Mouse (Mus musculus) limb, embryonic 10.5 days (tissue): ENCODE measurements around the gene March11. TPM values are rescaled to one million over a fixed set of nuclear protein-coding genes. Genes with fewer than 3 reads are reported as not detected.

ENCODE experiments used
- DNase-seq: peaks from one replicate; pipeline ENCODE4 v3.0.0-alpha.2; 2017; ENCODE audit warnings: low spot score
- H3K27ac ChIP-seq: fragments of 300-500 bp; sonication (generic); 2 replicates; pipeline ENCODE4 v1.5.1; 2016; ENCODE audit warnings: mild to moderate bottlenecking
- H3K27me3 ChIP-seq: fragments of 300-500 bp; sonication (generic); 2 replicates; pipeline ENCODE4 v1.6.1; 2016; ENCODE audit warnings: low read depth, mild to moderate bottlenecking; ENCODE audit not compliant: poor library complexity, severe bottlenecking
- H3K36me3 ChIP-seq: fragments of 300-500 bp; sonication (generic); 2 replicates; pipeline ENCODE4 v1.6.1; 2016; ENCODE audit warnings: mild to moderate bottlenecking, moderate library complexity
- H3K4me1 ChIP-seq: fragments of 300-500 bp; sonication (generic); 2 replicates; pipeline ENCODE4 v1.6.1; 2016
- H3K4me3 ChIP-seq: fragments of 300-500 bp; sonication (generic); 2 replicates; pipeline ENCODE4 v1.5.1; 2016; ENCODE audit warnings: mild to moderate bottlenecking, moderate library complexity
- H3K9me3 ChIP-seq: fragments of 300-500 bp; sonication (generic); replicated peaks from 2 replicates; pipeline ENCODE4 v1.6.1; 2016; ENCODE audit warnings: mild to moderate bottlenecking
- WGBS: fragments of 180-500 bp; shearing (Covaris S2); methylation state at CpG from one replicate; pipeline ENCODE4 v1.1.7; 2016; 5-methylcytosine and 5-hydroxymethylcytosine counted together
- polyA plus RNA-seq: library from polyadenylated mRNA; unstranded; fragments of >200 nt; fragmentation: Nextera tagmentation; extraction: Ambion mirVana; gene quantifications from 2 replicates; pipeline ENCODE4 v1.2.1, GENCODE M21; 2016

Gene March11
- polyA plus RNA-seq, 1 experiment from 2014 or later: 0.24 TPM

DNA sequence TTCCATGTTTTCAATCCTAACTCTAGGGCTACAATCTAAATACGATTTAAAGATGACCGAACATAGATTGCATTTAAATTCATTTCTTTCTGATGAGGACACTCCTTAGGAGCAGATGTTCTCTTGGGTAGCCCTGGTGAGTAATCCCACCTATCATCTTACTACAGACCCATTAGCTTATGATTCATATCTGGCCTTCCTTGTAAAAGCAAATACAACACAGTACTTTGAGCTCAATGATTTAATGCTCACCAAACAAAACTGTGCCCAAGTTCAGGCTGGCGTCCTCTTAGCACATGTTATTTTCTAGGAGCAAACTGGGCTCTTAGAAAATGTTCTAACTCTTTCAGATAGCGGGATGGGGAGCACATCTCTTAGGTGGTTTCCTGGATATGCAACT, 70.0 kb downstream of the March11 start:
- no peaks in the 10 kb centered on the region for H3K4me1 ChIP-seq
- WGBS: 89% methylated on average over 4 of the region's 4 CpGs
- DNase-seq: no peak
- H3K27me3 ChIP-seq: no peaks in the 10 kb centered on the region
- H3K9me3 ChIP-seq: no peaks in the 10 kb centered on the region
- no peak overlapping the region for H3K4me3 ChIP-seq
- no peak overlapping the region for H3K27ac ChIP-seq
- no peaks in the 10 kb centered on the region for H3K36me3 ChIP-seq

DNA sequence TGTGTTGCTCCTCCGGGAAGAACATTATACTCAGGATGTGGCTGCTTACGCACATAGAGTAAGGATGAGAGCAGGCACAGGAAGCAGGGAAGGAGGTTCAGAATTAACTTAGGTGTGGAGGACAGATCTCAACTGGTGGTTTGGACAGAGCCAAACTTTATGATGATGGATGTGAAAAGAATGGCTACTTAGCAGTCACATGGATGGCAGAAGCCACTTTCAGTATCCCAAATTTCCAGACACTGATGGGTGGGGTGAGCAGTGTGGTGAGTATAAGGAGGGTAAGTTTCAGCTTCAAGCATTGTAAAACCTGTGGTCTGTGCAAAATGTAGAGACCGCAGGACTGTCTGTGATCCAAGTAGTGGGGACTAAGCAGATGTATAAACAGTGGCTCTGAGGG, 71.0 kb downstream of the March11 start:
- H3K36me3 ChIP-seq: no peaks in the 10 kb centered on the region
- DNase-seq: no peak
- no peaks in the 10 kb centered on the region for H3K27me3 ChIP-seq
- H3K4me3 ChIP-seq: no peak overlapping the region
- H3K4me1 ChIP-seq: no peaks in the 10 kb centered on the region
- H3K27ac ChIP-seq: no peak overlapping the region
- no peaks in the 10 kb centered on the region for H3K9me3 ChIP-seq
- 59% methylated on average over 3 of the region's 3 CpGs for WGBS

DNA sequence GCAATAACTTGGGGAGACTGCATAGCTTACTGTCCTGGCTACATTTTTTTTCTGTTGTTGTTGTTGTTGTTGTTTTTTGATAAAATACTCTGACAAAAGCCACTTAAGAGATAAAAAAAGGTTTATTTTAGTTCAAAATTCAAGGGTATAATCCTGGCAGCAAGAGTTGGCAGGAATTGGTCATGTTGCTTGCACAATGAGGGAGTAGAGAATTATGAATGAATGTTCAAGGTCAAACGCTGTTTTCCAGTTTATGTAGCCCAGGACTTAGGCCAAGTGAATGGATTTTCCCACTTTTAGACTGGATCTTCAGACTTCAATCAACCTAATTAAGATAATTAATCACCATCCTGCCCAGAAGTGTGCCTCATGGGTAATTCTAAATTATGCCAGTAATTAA, 72.0 kb downstream of the March11 start:
- 95% methylated on average over 1 of the region's 1 CpGs for WGBS

DNA sequence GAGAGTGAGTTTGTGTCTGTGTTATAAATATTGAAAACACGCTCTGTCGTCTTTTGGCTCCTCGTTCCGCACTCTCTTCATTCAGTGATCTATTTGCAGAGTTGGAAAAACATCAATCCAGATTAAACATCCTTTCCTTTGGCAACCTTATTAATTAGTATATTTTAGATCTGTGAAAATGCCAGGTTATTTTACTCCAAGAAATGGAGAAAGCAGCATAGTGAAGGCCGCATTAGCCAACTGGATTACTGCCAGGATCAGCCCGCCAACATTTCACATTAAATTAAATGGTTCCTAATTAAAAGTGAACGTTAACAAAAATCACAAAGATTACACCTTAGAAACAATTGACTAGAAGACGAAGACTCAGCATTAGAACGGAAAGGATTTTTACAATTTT, 81.2 kb downstream of the March11 start:
- DNase-seq: no peak
- Histone ChIP-seq H3K36me3 (no peaks in the 10 kb centered on the region), H3K9me3 (no peaks in the 10 kb centered on the region), H3K27ac (no peak overlapping the region), H3K4me3 (no peak overlapping the region), H3K4me1 (no peaks in the 10 kb centered on the region), H3K27me3 (no peaks in the 10 kb centered on the region)
- 92% methylated on average over 9 of the region's 9 CpGs for WGBS

More for the DNA sequence above, 72.0 kb downstream of the March11 start:
- Histone ChIP-seq H3K36me3 (no peaks in the 10 kb centered on the region), H3K27me3 (no peaks in the 10 kb centered on the region), H3K4me3 (no peak overlapping the region), H3K4me1 (no peaks in the 10 kb centered on the region), H3K9me3 (no peaks in the 10 kb centered on the region), H3K27ac (no peak overlapping the region)
- DNase-seq: no peak

DNA sequence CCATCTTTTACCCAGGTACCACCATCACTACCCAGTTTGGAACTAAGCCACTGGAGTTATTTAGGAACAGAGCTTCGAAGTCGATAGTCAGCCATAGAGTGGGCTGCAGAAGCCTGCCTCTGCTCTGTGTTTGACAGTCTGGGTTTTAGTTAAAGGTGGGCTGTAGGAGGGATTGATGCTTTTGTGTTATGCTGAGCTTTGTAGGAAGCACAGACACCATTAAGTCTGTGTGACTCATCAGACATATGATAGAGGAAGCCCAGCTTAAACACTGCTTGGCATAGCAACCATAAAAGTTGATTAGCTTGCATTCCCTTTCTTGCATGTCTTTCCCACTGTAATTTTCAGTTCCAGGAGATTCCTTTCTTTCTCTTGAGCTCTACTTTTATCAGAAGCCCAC, 87.7 kb downstream of the March11 start:
- WGBS: 97% methylated on average over 2 of the region's 2 CpGs
- H3K4me3 ChIP-seq: no peak overlapping the region

DNA sequence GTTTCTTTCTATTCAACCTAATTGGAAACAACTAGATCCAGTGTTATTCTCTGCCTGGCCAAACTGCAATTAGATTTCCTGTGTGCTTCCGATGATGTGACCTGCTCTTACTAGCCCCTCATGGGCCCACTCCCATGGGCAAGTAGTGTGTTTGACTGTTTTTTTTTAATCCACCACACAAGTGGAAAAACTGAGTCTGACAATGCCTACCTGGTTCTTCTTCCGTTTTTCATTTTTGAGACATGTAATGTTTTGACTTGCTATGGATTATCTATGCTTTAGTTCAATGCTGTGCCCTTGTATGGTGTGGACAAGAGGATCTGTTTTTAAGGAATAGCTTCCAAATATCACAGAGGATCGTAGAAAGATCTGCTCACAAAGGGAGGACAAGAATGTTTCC, 116.4 kb downstream of the March11 start:
- Histone ChIP-seq H3K27me3 (no peaks in the 10 kb centered on the region), H3K4me1 (no peaks in the 10 kb centered on the region), H3K9me3 (no peaks in the 10 kb centered on the region), H3K36me3 (no peaks in the 10 kb centered on the region), H3K4me3 (no peak overlapping the region), H3K27ac (no peak overlapping the region)
- WGBS: 89% methylated on average over 3 of the region's 3 CpGs
- DNase-seq: no peak

More for the DNA sequence above, 87.7 kb downstream of the March11 start:
- Histone ChIP-seq H3K27ac (no peak overlapping the region), H3K27me3 (no peaks in the 10 kb centered on the region), H3K9me3 (no peaks in the 10 kb centered on the region), H3K4me1 (no peaks in the 10 kb centered on the region), H3K36me3 (no peaks in the 10 kb centered on the region)
- no peak for DNase-seq

DNA sequence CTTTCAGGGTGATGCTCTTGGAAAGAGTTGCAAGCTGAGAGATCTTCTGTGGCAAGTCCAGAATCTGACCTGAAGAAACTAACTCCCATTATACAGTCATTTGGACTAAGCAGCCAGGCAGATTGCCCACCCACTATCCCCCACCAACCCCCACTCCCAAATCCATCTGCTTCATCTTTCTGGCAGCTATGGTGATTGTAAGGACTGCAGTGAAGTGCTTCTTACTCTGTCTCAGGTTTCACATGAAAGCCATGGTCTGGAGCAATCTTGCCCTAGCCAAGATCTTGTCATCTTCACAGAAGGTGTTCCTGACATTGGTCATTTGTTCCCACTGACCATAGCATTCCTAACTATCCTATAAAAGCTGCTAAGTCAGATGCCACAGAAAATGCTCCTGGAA, 117.4 kb downstream of the March11 start:
- H3K27me3 ChIP-seq: no peaks in the 10 kb centered on the region
- DNase-seq: no peak
- H3K4me1 ChIP-seq: no peaks in the 10 kb centered on the region
- no peaks in the 10 kb centered on the region for H3K36me3 ChIP-seq
- no peak overlapping the region for H3K4me3 ChIP-seq
- no peaks in the 10 kb centered on the region for H3K9me3 ChIP-seq
- H3K27ac ChIP-seq: no peak overlapping the region

DNA sequence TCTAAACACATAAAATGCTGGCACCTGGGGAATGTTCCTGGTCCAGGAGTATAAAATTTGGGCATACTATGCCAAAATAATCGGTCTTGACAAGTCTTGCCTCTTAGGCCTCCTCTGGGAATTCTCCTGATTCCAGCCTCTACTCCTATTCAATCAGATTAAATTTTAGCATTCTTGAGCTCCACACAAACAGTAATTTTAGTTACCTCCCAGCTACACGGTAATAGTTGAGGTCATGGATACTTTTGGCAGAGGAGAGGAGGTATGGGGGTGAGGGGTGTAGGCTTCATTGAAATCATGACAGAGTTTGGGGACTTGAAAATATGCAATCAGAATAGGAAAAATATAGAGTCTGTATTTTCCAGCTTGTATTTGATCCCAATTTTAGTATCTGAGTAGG, 121.7 kb downstream of the March11 start:
- 88% methylated on average over 2 of the region's 2 CpGs for WGBS
- H3K4me1 ChIP-seq: no peaks in the 10 kb centered on the region
- no peak for DNase-seq
- H3K27me3 ChIP-seq: no peaks in the 10 kb centered on the region
- H3K9me3 ChIP-seq: no peaks in the 10 kb centered on the region
- H3K36me3 ChIP-seq: no peaks in the 10 kb centered on the region
- no peak overlapping the region for H3K4me3 ChIP-seq
- H3K27ac ChIP-seq: no peak overlapping the region

DNA sequence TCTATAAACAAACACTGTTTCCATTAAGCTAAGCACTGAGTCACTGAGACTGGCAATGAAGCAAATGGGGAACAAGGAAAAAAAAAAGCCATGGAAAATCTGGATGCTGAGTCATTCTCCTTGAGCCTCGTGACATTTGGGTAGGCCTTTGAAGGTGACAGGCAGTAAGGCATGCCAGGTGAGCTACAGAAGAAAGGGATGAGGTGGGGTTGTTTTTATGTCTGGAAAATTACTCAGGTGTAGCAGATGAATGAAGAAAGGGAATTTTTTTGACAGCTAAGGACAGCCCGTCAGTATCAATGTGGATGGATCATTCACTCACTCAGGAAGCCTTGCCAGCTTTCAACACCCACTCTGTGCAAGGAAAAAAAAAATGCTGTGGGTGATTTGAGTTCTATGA, 123.8 kb downstream of the March11 start:
- Histone ChIP-seq H3K9me3 (no peaks in the 10 kb centered on the region), H3K27me3 (no peaks in the 10 kb centered on the region), H3K36me3 (no peaks in the 10 kb centered on the region), H3K27ac (no peak overlapping the region), H3K4me1 (no peaks in the 10 kb centered on the region), H3K4me3 (no peak overlapping the region)
- no peak for DNase-seq
- 86% methylated on average over 2 of the region's 2 CpGs for WGBS

DNA sequence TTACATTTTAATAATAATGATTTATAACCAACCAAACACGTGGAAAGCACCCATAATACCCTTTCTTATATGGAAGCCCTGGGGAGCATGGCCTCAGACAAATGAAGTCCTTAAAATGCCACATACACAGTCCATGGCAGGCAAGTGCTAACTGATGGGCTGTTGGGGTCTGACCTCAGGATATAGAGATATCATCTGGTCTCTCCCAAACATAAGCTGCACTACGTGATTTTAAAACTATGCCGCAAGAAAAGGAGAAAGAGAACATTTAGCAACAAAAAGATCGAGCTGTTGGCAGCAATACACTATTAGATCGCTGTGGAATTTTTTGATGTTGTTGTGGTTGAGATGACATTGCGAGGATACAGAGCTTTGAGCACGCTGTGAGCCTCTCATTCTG, 126.9 kb downstream of the March11 start:
- Histone ChIP-seq H3K27me3 (no peaks in the 10 kb centered on the region), H3K4me1 (no peaks in the 10 kb centered on the region), H3K4me3 (no peak overlapping the region), H3K36me3 (no peaks in the 10 kb centered on the region), H3K27ac (no peak overlapping the region), H3K9me3 (no peaks in the 10 kb centered on the region)
- DNase-seq: no peak
- WGBS: 86% methylated on average over 7 of the region's 7 CpGs

DNA sequence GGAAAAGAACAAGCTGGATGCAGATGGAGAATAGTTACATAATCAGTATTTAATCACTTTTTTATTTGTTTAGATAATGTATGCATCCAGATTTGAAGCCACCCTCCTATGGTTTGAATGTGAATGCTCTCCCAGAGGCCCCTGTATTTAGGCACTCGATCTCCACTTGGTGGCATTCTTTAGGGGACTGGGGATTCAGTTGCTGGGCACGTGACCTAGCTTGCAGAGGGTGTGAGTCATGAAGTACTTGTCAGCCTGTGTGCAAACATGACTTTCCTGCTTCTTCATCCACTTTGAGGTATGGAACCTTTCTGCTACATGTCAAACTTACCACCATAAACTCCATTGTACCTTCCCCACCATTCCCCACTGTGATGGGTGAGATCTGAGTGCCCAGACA, 128.3 kb downstream of the March11 start:
- Histone ChIP-seq H3K9me3 (no peaks in the 10 kb centered on the region), H3K27ac (no peak overlapping the region), H3K36me3 (no peaks in the 10 kb centered on the region), H3K27me3 (no peaks in the 10 kb centered on the region), H3K4me3 (no peak overlapping the region), H3K4me1 (no peaks in the 10 kb centered on the region)
- no peak for DNase-seq
- 73% methylated on average over 2 of the region's 2 CpGs for WGBS
